Mouse (Mus musculus) kidney, embryonic 16.5 days (tissue): ENCODE results near the gene Lmo1. TPM values are rescaled to one million over a fixed set of nuclear protein-coding genes. Genes with fewer than 3 reads are reported as not detected.
A peak's percentile ranks its signal among the peaks of the same experiment; 100 is the strongest.

Experiments used
- ATAC-seq: fragments of 200-750 bp; cut with Nextera tagmentation; 2 replicates; pipeline ENCODE4 v1.8.0; 2017; ENCODE audit warnings: moderate TSS enrichment; ENCODE audit not compliant: low FRiP score, low TSS enrichment
- H3K27ac ChIP-seq: fragments of 300-500 bp; sonication (generic); 2 replicates; pipeline ENCODE4 v1.5.1; 2014; ENCODE audit warnings: low read length
- H3K27me3 ChIP-seq: fragments of 300-500 bp; sonication (generic); 2 replicates; pipeline ENCODE4 v1.6.1; 2014; ENCODE audit warnings: low read length, control low read depth, mixed read lengths; ENCODE audit not compliant: insufficient read depth
- H3K36me3 ChIP-seq: fragments of 300-500 bp; sonication (generic); 2 replicates; pipeline ENCODE4 v1.6.1; 2014; ENCODE audit warnings: low read length, control low read depth, mixed read lengths; ENCODE audit not compliant: insufficient read depth
- H3K4me1 ChIP-seq: fragments of 300-500 bp; sonication (generic); 2 replicates; pipeline ENCODE4 v1.6.1; 2014; ENCODE audit warnings: low read length, control low read depth, mixed read lengths; ENCODE audit not compliant: insufficient read depth
- H3K4me2 ChIP-seq: fragments of 300-500 bp; sonication (generic); replicated peaks from 2 replicates; pipeline ENCODE4 v1.6.1; 2014; ENCODE audit warnings: low read depth, low read length
- H3K4me3 ChIP-seq: fragments of 300-500 bp; sonication (generic); 2 replicates; pipeline ENCODE4 v1.5.1; 2014; ENCODE audit warnings: mild to moderate bottlenecking, low read length
- H3K9ac ChIP-seq: fragments of 300-500 bp; sonication (generic); replicated peaks from 2 replicates; pipeline ENCODE4 v1.6.1; 2014; ENCODE audit warnings: low read length
- H3K9me3 ChIP-seq: fragments of 300-500 bp; sonication (generic); 2 replicates; pipeline ENCODE4 v1.6.1; 2016; ENCODE audit warnings: low read length, control low read depth
- WGBS: fragments of 180-500 bp; shearing (Covaris S2); extraction: QIAGEN DNeasy Blood & Tissue Kit; methylation state at CpG from one replicate; pipeline ENCODE4 v1.1.7; 2014; 5-methylcytosine and 5-hydroxymethylcytosine counted together
- polyA plus RNA-seq: library from polyadenylated mRNA; unstranded; fragments of >200 nt; fragmentation: Nextera tagmentation; extraction: Ambion mirVana; gene quantifications from 2 replicates; pipeline ENCODE4 v1.2.1, GENCODE M21; 2015

Gene Lmo1
- polyA plus RNA-seq = 7.6 and 7.7 TPM in 2 replicates

- Histone ChIP-seq H3K4me2 (peak within 1 kb of the TSS; percentile 97), H3K27me3 (peaks cover 47% of the 10 kb centered on the region), H3K27ac (no peak within 1 kb of the TSS), H3K9ac (peak within 1 kb of the TSS; percentile 70), H3K36me3 (no peaks in the 10 kb centered on the region), H3K4me1 (peaks cover 9% of the 10 kb centered on the region; the same call in 1 of the 2 replicates), H3K9me3 (no peaks in the 10 kb centered on the region), H3K4me3 (peak within 1 kb of the TSS; percentile 63)
- peak; percentile 79 for ATAC-seq
- WGBS = under 1% methylated on average over 59 of the region's 67 CpGs
These were observed at the start of gene Lmo1 for GRCm38 (mm10) chr7:109174949-109175669. TSS of gene Lmo1 (minus strand) at chr7:109175207.

DNA sequence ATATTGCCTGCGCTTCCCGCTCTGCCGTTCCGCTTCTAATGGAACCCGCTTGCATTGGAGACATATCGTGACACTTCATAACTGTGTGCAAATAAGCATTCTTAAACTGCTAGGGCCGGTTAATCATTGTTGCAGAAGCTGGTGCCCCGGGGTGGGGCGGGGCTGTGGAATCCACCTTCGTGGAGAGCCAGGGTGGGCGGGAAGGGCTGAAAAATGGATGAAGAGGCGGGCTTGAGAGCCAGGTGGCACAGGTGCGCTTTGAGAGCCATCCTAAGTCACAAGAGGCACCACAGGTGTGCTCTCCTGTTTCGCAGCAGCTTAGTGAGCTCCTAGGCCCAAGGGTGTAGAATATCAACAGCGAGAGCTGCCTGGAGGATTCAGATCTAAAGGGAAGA lies 46.7 kb upstream of the Lmo1 start:
- Histone ChIP-seq H3K4me2 (no peak overlapping the region), H3K36me3 (no peaks in the 10 kb centered on the region), H3K9me3 (no peaks in the 10 kb centered on the region), H3K4me1 (0 out of 2 replicates have a peak, but pooled peaks cover 3% of the 10 kb centered on the region), H3K27me3 (0 out of 2 replicates have a peak, but pooled peaks cover 2% of the 10 kb centered on the region), H3K27ac (no peak overlapping the region), H3K9ac (no peak overlapping the region), H3K4me3 (no peak overlapping the region)
- no peak for ATAC-seq
- 72% methylated on average over 15 of the region's 15 CpGs for WGBS

DNA sequence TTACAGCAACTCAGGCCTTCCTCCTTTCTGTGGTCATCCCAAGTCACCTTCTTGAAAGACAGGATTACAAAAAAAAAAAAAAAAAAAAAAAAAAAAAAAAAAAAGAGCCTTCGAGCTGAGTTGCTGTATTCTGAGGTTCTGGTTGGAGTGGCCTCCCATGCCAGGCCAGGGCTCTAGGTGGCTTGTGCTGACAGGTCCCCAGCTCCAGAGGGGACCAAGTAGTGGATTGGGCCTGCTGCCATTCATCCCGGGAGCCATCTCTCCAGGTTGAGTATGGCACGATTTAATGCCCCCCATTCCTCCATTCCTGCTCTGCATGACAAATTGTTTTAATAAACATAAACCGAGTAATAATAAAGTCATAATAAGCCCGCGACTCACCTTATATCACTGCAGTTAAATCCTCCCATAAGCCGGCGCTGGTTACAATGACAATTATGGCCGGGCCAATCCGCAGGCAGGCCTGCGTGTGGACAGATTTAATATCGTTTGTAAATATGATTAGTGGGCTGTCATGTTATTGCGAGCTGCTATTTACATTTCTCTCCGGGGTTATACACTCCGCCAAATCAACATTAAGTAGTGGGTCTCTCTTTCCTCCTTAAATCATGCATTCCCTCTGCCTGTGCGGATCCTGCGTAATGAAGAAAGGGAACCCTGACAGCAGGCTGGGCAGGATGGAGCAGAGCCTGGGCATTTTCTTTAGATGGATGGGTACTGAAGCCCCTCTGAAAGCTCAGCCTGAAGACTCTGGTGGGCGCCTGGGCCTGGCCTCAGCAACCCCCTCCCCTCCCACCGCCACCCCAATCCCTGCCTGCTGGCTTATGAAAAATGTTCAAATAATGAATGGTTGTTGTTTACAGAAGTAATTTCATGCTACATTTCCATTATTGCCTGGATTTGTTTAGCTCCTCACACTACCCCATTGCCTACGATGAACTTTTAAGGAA lies 46.0 kb upstream of the Lmo1 start:
- H3K27ac ChIP-seq = no peak overlapping the region
- no peak overlapping the region for H3K4me2 ChIP-seq
- 0 out of 2 replicates have a peak, but pooled peaks have one; percentile 20 for ATAC-seq
- 0 out of 2 replicates have a peak, but pooled peaks cover 2% of the 10 kb centered on the region for H3K27me3 ChIP-seq
- 67% methylated on average over 20 of the region's 20 CpGs for WGBS
- no peaks in the 10 kb centered on the region for H3K9me3 ChIP-seq
- H3K4me1 ChIP-seq = 0 out of 2 replicates have a peak, but pooled peaks cover 3% of the 10 kb centered on the region
- H3K9ac ChIP-seq = no peak overlapping the region
- no peaks in the 10 kb centered on the region for H3K36me3 ChIP-seq
- no peak overlapping the region for H3K4me3 ChIP-seq

DNA sequence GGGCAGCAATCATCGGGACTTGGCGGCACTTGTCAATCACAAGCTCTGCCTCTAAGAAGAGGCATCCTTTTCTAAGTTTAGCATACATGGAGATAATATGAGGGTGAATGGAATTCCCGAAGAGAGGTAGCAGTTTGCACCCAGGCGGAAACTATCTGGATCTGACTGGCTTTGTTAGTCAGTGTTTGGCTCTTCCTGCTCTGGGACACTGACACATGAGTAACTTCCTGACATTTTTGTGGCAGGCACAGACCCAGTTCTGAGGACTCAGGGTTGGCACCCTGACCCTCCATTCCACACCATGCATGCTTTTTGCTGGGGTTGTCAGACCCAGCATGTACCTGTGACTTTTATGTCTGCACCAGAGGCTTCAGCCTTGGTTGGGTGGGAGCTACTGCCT lies 45.0 kb upstream of the Lmo1 start:
- H3K4me3 ChIP-seq = no peak overlapping the region
- WGBS = 76% methylated on average over 4 of the region's 4 CpGs
- 0 out of 2 replicates have a peak, but pooled peaks cover 3% of the 10 kb centered on the region for H3K4me1 ChIP-seq
- H3K9me3 ChIP-seq = no peaks in the 10 kb centered on the region
- no peak for ATAC-seq
- no peaks in the 10 kb centered on the region for H3K36me3 ChIP-seq
- H3K9ac ChIP-seq = no peak overlapping the region
- 0 out of 2 replicates have a peak, but pooled peaks cover 2% of the 10 kb centered on the region for H3K27me3 ChIP-seq
- no peak overlapping the region for H3K4me2 ChIP-seq
- no peak overlapping the region for H3K27ac ChIP-seq

DNA sequence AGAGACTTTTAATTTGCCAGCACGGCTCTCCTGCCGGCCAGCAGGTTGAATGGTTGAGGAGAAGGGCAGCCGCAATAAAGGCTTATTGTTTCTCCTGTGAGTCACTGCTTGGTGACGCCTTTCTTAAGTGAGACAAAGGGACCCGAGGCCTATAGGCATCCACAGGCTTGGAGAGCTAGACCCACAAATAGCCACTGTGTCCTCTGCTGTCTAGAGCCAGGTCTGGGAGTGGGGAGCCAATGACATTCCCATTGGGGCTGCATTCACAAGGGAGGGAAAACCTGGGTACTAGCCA lies 43.9 kb upstream of the Lmo1 start:
- WGBS = 23% methylated on average over 5 of the region's 5 CpGs
- no peaks in the 10 kb centered on the region for H3K9me3 ChIP-seq
- H3K27me3 ChIP-seq = 0 out of 2 replicates have a peak, but pooled peaks cover 2% of the 10 kb centered on the region
- H3K9ac ChIP-seq = no peak overlapping the region
- 0 out of 2 replicates have a peak, but pooled peaks cover 3% of the 10 kb centered on the region for H3K4me1 ChIP-seq
- H3K4me3 ChIP-seq = no peak overlapping the region
- no peak overlapping the region for H3K4me2 ChIP-seq
- ATAC-seq = no peak
- H3K27ac ChIP-seq = no peak overlapping the region
- H3K36me3 ChIP-seq = no peaks in the 10 kb centered on the region

- Histone ChIP-seq H3K4me1 (0 out of 2 replicates have a peak, but pooled peaks cover 3% of the 10 kb centered on the region), H3K9ac (no peak overlapping the region), H3K4me3 (no peak overlapping the region), H3K9me3 (no peaks in the 10 kb centered on the region), H3K36me3 (no peaks in the 10 kb centered on the region), H3K27ac (no peak overlapping the region), H3K4me2 (no peak overlapping the region), H3K27me3 (0 out of 2 replicates have a peak, but pooled peaks cover 2% of the 10 kb centered on the region)
- 85% methylated on average over 2 of the region's 2 CpGs for WGBS
- ATAC-seq = peak; percentile 79
These were observed 43.3 kb upstream of the Lmo1 start for GRCm38 (mm10) chr7:109218130-109218976.

DNA sequence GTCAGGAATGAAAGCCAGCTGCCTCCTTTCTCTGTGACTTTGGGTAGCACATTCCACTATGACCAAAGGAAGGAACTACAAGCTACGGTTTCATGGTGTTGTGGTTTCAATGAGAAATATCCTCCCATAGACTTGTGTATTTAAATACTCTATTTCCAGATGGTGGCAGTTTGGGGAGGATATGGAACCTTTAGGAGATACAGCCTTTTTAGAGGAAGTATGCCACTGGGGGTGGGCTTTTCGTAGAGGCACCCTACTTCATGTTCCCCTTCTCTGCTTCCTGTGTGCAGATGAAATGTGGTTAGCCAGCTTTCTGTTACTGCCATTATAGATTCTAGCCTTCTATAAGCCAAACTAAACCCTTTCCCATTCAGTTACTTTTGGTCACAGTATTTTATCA lies 34.8 kb upstream of the Lmo1 start:
- H3K27ac ChIP-seq = no peak overlapping the region
- no peak for ATAC-seq
- no peaks in the 10 kb centered on the region for H3K27me3 ChIP-seq
- WGBS = 67% methylated on average over 2 of the region's 2 CpGs
- no peaks in the 10 kb centered on the region for H3K36me3 ChIP-seq
- no peak overlapping the region for H3K4me2 ChIP-seq
- H3K4me3 ChIP-seq = no peak overlapping the region
- H3K9ac ChIP-seq = no peak overlapping the region
- H3K9me3 ChIP-seq = no peaks in the 10 kb centered on the region
- H3K4me1 ChIP-seq = no peaks in the 10 kb centered on the region

- Histone ChIP-seq H3K4me3 (no peak overlapping the region), H3K9me3 (no peaks in the 10 kb centered on the region), H3K36me3 (no peaks in the 10 kb centered on the region), H3K27ac (no peak overlapping the region), H3K27me3 (no peaks in the 10 kb centered on the region), H3K4me2 (no peak overlapping the region), H3K4me1 (peaks cover 5% of the 10 kb centered on the region; the same call in 1 of the 2 replicates), H3K9ac (no peak overlapping the region)
- no peak for ATAC-seq
- WGBS = 78% methylated on average over 4 of the region's 4 CpGs
These were observed 32.8 kb upstream of the Lmo1 start for GRCm38 (mm10) chr7:109207811-109208210.

DNA sequence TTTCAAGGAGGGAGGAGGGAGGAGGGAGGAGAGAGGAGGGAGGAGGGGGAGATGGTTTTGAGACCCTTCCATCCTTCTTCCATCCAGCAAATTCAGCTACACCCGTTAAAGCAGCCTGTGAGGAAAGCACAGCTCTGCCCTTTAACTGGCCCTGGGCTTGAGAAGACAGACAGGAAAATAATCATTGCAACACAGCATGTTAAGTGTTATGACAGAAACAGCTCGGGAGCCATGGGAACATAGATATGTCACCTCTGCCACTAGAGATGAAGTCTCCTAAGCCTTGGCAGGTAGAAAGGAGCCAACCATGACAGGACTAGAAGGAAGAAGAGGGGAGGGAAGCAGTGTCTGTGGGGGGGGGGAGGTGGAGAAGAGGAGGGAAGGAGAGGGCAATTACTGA lies 31.4 kb upstream of the Lmo1 start:
- Histone ChIP-seq H3K4me2 (no peak overlapping the region), H3K9me3 (no peaks in the 10 kb centered on the region), H3K36me3 (no peaks in the 10 kb centered on the region), H3K9ac (no peak overlapping the region), H3K27ac (no peak overlapping the region), H3K4me3 (no peak overlapping the region), H3K27me3 (no peaks in the 10 kb centered on the region), H3K4me1 (peaks cover 5% of the 10 kb centered on the region; the same call in 1 of the 2 replicates)
- 58% methylated on average over 2 of the region's 2 CpGs for WGBS
- no peak for ATAC-seq
